Mouse (Mus musculus): ENCODE measurements around the gene Vash2. TPM values are rescaled to one million over a fixed set of nuclear protein-coding genes. Genes with fewer than 3 reads are reported as not detected.
"Not testable (repeated sequence)": the region's sequence is repeated elsewhere in the genome, so short reads cannot be mapped to it uniquely, and the experiment has no call there.

Vash2 gene
- not detected in 2 replicates for polyA plus RNA-seq (2012; ENCODE audit: insufficient read depth, insufficient read length, low replicate concordance, missing spikeins)

DNA sequence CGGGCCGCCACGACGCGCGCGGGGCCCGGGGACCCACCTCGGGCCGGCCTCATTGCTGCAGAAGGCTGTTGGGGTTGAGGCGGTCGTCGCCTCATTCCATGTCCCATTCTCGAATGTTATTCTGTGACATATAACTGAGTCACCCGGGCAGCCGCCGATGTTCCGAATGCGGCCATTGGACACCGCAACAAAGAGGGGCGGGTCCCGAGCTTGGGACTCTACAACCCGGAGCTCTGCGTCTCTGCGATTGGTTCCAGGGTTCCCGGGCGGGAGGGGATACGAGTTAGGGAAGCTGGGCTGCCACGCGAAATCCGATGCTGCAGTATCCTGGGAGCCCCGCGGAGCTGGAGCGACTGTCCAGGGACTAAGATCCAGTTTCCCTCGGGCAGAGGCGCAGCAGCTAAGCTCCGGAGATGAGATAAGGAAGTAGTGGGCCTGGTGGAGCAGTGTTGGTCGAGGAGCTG, at the start of gene Vash2:
Gene Vash2, minus strand, starts transcription at position 197 of the 464 bp plus-strand sequence.
- H3K4me1 ChIP-seq (ENCODE audit: control insufficient read depth, insufficient read depth, low read length): peaks cover 14% of the 10 kb centered on the region
- peak within 1 kb of the TSS; percentile 63 for H3K4me3 ChIP-seq (ENCODE audit: insufficient read depth, low read depth, low read length)
- under 1% methylated on average over 38 of the region's 38 CpGs for WGBS
- no peak within 1 kb of the TSS for H3K27ac ChIP-seq (ENCODE audit: insufficient read depth, low read depth, low read length)
- TF ChIP-seq CTCF (IDR thresholded peaks at IDR 0.05; ENCODE audit: insufficient read depth, low read depth, low read length) (no peak), POLR2A (IDR thresholded peaks at IDR 0.05; ENCODE audit: insufficient read depth, low read depth, low read length) (peak; percentile 46; the same call in 1 of the 2 replicates)

DNA sequence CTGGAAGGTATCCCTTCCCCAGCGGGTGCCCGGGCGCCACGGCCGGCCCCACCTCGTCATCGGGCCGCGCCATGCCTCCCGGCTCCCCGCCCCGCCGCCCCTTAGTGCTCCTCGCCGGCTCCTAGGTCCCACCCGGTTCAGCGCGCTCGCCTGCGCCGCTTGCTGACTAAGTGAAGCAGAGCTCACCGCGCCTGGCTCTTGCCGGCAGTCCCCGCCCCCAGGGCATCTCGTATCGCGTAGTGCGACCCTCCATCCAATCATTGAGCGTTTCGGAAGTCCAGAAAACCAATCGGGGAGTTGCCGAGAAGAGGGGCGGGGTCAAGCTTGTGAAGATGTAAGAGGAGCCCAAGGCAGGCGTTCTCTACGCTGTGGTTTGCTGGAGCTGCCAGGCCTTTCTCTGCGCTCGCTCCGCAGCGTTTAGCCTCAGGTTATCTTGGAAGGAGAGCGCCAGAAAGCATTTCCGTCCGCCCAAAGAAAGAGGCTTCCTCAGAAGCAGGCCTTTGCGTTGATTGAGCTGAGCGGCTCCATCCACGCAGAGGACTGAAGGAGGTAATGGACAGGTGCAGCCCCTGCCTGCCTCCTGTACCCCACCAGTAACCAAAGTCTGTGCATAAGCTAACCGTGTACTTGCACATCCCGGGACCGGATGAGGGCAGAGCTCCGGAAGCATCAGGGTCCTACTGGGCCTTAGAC, 47.1 kb upstream of the Vash2 start, which contains the start of gene Flvcr1:
Gene Flvcr1, minus strand, starts transcription at position 138 of the 693 bp plus-strand sequence.
- TF ChIP-seq CTCF (IDR thresholded peaks at IDR 0.05; ENCODE audit: insufficient read depth, low read depth, low read length) (no peak), POLR2A (IDR thresholded peaks at IDR 0.05; ENCODE audit: insufficient read depth, low read depth, low read length) (peak; percentile 99)
- H3K27ac ChIP-seq (ENCODE audit: insufficient read depth, low read depth, low read length): peak within 1 kb of the TSS; percentile 95
- H3K4me1 ChIP-seq (ENCODE audit: control insufficient read depth, insufficient read depth, low read length): peaks cover 6% of the 10 kb centered on the region
- WGBS: under 1% methylated on average over 50 of the region's 50 CpGs
- peak within 1 kb of the TSS; percentile 69 for H3K4me3 ChIP-seq (ENCODE audit: insufficient read depth, low read depth, low read length)

DNA sequence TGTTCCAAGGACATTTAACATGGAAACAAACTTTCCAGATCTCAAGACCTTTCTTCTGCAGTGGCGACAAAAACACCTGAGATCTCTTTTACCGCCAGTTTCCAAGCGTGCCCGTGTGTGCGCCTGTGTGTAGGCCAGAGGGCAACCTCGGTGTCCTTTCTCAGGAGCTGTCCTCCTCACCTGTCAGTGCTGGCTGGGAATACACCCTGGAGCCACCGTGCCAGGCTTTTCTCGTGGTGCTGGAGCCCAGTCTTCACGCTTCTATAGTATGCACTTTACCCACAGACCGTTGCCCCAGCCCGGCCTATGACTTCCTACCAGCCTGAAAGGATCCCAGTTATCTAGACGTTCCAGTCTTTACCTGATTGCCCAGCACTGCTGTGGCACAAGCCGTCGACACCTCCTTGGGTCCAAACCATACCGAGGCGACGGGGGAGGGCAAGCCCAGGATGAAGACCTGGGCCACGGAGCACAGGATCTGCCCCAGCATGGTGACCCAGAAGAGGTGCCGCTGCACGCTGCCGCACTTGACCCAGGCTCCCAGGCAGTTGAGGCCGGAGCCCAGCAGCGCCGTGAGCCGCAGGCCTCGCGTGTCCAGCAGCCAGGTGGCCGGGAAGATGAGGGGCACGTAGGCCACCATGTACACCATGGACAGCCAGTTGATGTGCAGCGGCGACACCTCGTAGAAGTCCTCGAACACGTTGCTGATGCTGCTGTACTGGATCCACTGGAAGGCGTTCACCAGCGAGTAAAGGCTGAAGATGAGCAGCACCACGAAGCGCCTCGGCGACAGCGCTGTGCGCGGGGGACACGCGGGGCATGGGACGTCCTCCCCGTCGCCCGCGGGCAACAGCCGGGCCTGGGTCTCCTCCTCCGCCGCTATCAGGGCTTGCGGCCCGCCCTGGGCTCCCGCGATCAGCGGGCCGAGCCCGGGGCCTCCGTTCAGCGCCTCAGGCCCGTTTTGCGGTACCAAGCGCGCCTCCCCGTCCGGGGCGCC, 46.2 kb upstream of the Vash2 start:
- WGBS: 2% methylated on average over 69 of the region's 69 CpGs
- Histone ChIP-seq H3K4me1 (ENCODE audit: control insufficient read depth, insufficient read depth, low read length) (peaks cover 6% of the 10 kb centered on the region), H3K27ac (ENCODE audit: insufficient read depth, low read depth, low read length) (peak overlapping the region; percentile 36), H3K4me3 (ENCODE audit: insufficient read depth, low read depth, low read length) (peak overlapping the region; percentile 54)
- no peak for TF ChIP-seq CTCF (IDR thresholded peaks at IDR 0.05; ENCODE audit: insufficient read depth, low read depth, low read length)
- no peak for TF ChIP-seq POLR2A (IDR thresholded peaks at IDR 0.05; ENCODE audit: insufficient read depth, low read depth, low read length)

DNA sequence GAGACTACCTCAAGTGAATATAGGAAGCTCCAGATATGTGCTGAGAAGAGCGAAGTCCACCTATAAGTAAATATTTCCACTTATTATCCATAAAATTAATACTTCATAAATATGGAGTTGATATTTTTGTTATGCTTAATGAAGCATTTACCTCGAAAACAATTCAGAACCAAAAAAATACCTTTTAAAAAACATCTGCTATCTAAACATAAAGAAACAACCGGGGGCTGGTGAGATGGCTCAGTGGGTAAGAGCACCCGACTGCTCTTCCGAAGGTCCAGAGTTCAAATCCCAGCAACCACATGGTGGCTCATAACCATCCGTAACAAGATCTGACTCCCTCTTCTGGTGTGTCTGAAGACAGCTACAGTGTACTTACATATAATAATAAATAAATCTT, 44.7 kb upstream of the Vash2 start:
- H3K4me1 ChIP-seq (ENCODE audit: control insufficient read depth, insufficient read depth, low read length); H3K27ac ChIP-seq (ENCODE audit: insufficient read depth, low read depth, low read length); H3K4me3 ChIP-seq (ENCODE audit: insufficient read depth, low read depth, low read length): not testable (repeated sequence)
- WGBS: 91% methylated on average over 6 of the region's 6 CpGs

DNA sequence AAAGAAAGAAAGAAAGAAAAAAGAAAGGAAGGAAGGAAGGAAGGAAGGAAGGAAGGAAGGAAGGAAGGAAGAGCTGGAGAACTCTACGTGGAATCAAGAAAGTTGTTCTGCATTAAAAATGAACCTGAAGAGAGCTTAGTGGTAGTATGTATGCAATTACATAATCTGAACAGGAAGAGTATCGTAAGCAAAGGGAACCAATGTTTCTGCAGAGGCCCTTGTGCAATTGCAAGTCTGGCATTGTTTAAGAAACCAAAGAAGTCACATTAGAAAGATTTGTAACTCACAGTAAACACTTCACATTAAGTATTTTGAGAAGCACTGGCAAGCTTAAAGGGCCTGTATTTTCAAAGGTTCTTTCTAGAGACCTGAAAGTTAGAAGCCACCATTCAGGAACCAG, 44.0 kb upstream of the Vash2 start:
- WGBS: 84% methylated on average over 2 of the region's 2 CpGs
- no peak overlapping the region for H3K27ac ChIP-seq (ENCODE audit: insufficient read depth, low read depth, low read length)
- H3K4me1 ChIP-seq (ENCODE audit: control insufficient read depth, insufficient read depth, low read length): peaks cover 6% of the 10 kb centered on the region
- H3K4me3 ChIP-seq (ENCODE audit: insufficient read depth, low read depth, low read length): no peak overlapping the region
- TF ChIP-seq POLR2A (IDR thresholded peaks at IDR 0.05; ENCODE audit: insufficient read depth, low read depth, low read length) (no peak), CTCF (IDR thresholded peaks at IDR 0.05; ENCODE audit: insufficient read depth, low read depth, low read length) (no peak)

DNA sequence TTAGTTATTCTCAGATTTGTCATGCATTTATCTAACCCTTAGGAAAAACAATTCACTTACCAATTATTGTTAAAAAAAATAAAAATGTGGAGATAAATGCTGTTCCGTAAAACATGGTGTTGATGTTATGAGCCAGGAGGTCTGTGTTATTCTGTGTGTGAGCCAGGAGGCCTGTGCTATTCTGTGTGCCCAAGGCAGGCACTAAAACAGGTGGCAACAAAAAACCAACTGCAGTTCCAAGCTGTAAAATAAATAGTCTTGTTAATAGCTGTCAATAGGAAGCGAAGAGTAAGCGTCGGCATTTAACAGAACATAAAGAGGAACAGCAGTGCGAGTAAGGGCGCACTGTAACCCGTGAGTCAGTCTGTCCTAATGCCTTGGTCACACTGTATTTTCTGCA, 41.9 kb upstream of the Vash2 start:
- WGBS: 79% methylated on average over 7 of the region's 7 CpGs
- Histone ChIP-seq H3K4me3 (ENCODE audit: insufficient read depth, low read depth, low read length) (no peak overlapping the region), H3K27ac (ENCODE audit: insufficient read depth, low read depth, low read length) (no peak overlapping the region), H3K4me1 (ENCODE audit: control insufficient read depth, insufficient read depth, low read length) (no peaks in the 10 kb centered on the region)
- no peak for TF ChIP-seq POLR2A (IDR thresholded peaks at IDR 0.05; ENCODE audit: insufficient read depth, low read depth, low read length)
- no peak for TF ChIP-seq CTCF (IDR thresholded peaks at IDR 0.05; ENCODE audit: insufficient read depth, low read depth, low read length)

DNA sequence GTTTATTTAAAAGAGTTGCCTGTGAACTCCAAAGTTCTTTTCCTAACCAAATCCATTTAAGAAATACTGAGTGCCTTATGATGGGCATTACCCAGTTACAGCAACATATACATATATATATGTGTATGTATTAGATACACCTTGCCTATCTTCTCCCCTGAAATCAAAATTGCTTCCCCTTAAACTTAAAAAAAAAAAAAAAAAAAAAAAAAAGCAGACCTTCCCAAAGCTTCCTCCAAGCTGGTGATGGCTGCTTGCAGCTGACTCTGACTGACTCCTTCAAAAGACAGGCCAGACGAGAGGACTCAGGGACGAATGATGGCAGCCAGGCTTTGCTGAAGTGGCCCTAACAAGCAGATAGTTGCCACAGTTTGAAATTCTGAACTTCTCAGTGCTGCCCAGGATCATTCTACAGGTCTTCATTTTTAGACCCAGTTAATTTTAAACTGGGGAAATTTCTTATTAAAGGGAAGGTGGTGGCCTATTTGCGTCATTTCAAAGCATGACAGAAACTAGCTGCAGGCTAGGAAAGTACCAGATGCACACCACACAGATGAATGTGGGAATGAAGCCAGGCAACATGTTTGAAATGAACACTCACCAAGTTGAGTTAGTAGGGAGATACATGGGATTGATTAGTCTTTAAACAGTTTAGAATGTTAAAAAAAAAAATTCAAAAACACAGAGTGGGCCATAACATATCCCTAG, 41.3 kb upstream of the Vash2 start:
- H3K4me1 ChIP-seq (ENCODE audit: control insufficient read depth, insufficient read depth, low read length): no peaks in the 10 kb centered on the region
- no peak overlapping the region for H3K4me3 ChIP-seq (ENCODE audit: insufficient read depth, low read depth, low read length)
- no peak overlapping the region for H3K27ac ChIP-seq (ENCODE audit: insufficient read depth, low read depth, low read length)
- WGBS: 78% methylated on average over 3 of the region's 3 CpGs
- TF ChIP-seq CTCF (IDR thresholded peaks at IDR 0.05; ENCODE audit: insufficient read depth, low read depth, low read length) (no peak), POLR2A (IDR thresholded peaks at IDR 0.05; ENCODE audit: insufficient read depth, low read depth, low read length) (no peak)

DNA sequence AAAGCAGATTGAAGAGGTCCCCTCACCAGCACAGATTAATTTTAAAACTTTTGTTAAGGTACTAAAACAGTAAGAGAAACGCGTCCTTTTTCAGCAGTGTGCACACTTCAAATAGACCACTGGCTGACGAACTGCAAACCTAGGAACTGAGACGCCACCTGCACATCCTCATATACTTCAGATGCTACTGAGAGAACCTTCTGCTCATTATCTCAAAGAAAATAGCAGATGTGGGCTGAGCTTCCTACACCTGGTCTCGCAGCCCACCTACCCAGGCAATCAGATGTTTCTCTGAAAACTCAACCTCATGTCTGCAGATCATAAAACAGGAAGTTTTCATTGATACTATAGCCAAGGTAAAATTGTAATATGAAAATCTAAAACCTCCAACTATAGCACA, 40.7 kb upstream of the Vash2 start:
- H3K4me1 ChIP-seq (ENCODE audit: control insufficient read depth, insufficient read depth, low read length): no peaks in the 10 kb centered on the region
- TF ChIP-seq POLR2A (IDR thresholded peaks at IDR 0.05; ENCODE audit: insufficient read depth, low read depth, low read length) (no peak), CTCF (IDR thresholded peaks at IDR 0.05; ENCODE audit: insufficient read depth, low read depth, low read length) (no peak)
- no peak overlapping the region for H3K4me3 ChIP-seq (ENCODE audit: insufficient read depth, low read depth, low read length)
- WGBS: 96% methylated on average over 5 of the region's 5 CpGs
- no peak overlapping the region for H3K27ac ChIP-seq (ENCODE audit: insufficient read depth, low read depth, low read length)
